Mouse (Mus musculus) stomach, postnatal 0 days (tissue): ENCODE measurements around the gene Zfp536.

Experiments
- CTCF ChIP-seq: IDR thresholded peaks from 2 replicates; pipeline ENCODE4 v1.5.1; 2016; ENCODE audit warnings: antibody characterized with exemption, low read depth, mild to moderate bottlenecking, moderate library complexity
- EP300 ChIP-seq: optimal IDR thresholded peaks from 2 replicates; pipeline ENCODE3; 2016; ENCODE audit warnings: antibody characterized with exemption

DNA sequence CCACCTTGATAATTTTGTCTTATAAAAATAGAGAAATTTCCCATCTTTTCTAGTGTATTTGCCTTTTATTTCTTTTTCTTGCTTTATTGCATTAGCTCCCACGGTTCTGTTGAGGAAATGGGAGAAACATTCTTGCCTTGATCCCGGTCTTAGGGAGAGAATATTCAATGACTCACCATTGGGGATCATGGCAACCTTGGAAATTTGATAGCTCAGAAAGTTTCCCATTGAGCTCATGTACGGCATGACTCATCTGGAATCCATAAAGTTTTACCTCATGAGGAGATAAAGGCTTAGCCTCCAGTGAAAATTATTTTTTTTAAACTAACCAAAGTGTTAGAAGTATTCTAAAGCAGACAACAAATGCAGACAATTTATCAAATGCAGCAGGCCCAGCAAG lies 27.7 kb upstream of the Zfp536 start:
- TF ChIP-seq CTCF = no peak
- TF ChIP-seq EP300 = no peak
